8 mouse cellular contexts compared by ENCODE assay signal in genomic region chr11:116107777-116108285, GRCm38 (mm10). TPM values are rescaled to one million over a fixed set of nuclear protein-coding genes. Genes with fewer than 3 reads are reported as not detected.
DNase-seq lines count a peak whose midpoint lies in the region; ATAC-seq lines count a peak whose summit lies in the region.

No protein-coding gene starts in this region.

- H3K9ac ChIP-seq in heart, embryonic 11.5 days (ENCODE audit: low read depth, low read length), result peak overlapping the region; percentile 84
- H3K9ac ChIP-seq in embryonic facial prominence, embryonic 15.5 days, result 0 out of 2 replicates have a peak overlapping the region, but pooled peaks have one; percentile 3
- 0 out of 2 replicates have a peak overlapping the region, but pooled peaks have one; percentile 23 for H3K9ac ChIP-seq in kidney, embryonic 14.5 days (ENCODE audit: low read depth, low read length)

- H3K4me2 ChIP-seq in heart, embryonic 11.5 days, result peak overlapping the region; percentile 87
- peak overlapping the region; percentile 79 for H3K4me2 ChIP-seq in embryonic facial prominence, embryonic 15.5 days (replicated peaks)
- peak overlapping the region; percentile 59 for H3K4me2 ChIP-seq in kidney, embryonic 14.5 days (replicated peaks; ENCODE audit: low read depth, low read length)

- WGBS in heart, embryonic 11.5 days (ENCODE audit: insufficient replicate concordance), result 19% methylated on average over 19 of the region's 19 CpGs
- 17% methylated on average over 19 of the region's 19 CpGs for WGBS in embryonic facial prominence, embryonic 15.5 days
- 17% methylated on average over 19 of the region's 19 CpGs for WGBS in kidney, embryonic 14.5 days

- H3K4me3 ChIP-seq in heart, embryonic 11.5 days (ENCODE audit: low read depth, low read length), result peak overlapping the region; percentile 71
- H3K4me3 ChIP-seq in embryonic facial prominence, embryonic 15.5 days (replicated peaks), result peak overlapping the region; percentile 50
- peak overlapping the region; percentile 47 for H3K4me3 ChIP-seq in kidney, embryonic 14.5 days (ENCODE audit: low read length)

- no peak for DNase-seq in heart, postnatal 4 days
- peak; percentile 42 for DNase-seq in neural tube, embryonic 10.5 days (ENCODE audit: extremely low spot score, low spot score)
- DNase-seq in adipocyte (ENCODE audit: low spot score), result no peak
- no peak for DNase-seq in B cell, adult 2 months
- no peak for DNase-seq in layer of hippocampus, adult 9-10 months (ENCODE audit: low spot score)

- no peak overlapping the region for H3K27ac ChIP-seq in heart, embryonic 11.5 days (ENCODE audit: low read depth, low read length)
- no peak overlapping the region for H3K27ac ChIP-seq in embryonic facial prominence, embryonic 15.5 days (replicated peaks)
- H3K27ac ChIP-seq in kidney, embryonic 14.5 days (ENCODE audit: low read depth, low read length), result no peak overlapping the region

- no peak for ATAC-seq in heart, embryonic 11.5 days (replicated peaks; ENCODE audit: insufficient number of reproducible peaks, low FRiP score, low TSS enrichment)
- ATAC-seq in embryonic facial prominence, embryonic 15.5 days (ENCODE audit: insufficient number of reproducible peaks, low FRiP score, low TSS enrichment, low read depth), result no peak
- ATAC-seq in kidney, embryonic 14.5 days (ENCODE audit: low FRiP score, low TSS enrichment), result no peak; the same call in 1 of the 2 replicates

- peaks cover 66% of the 10 kb centered on the region for H3K4me1 ChIP-seq in heart, embryonic 11.5 days (ENCODE audit: control insufficient read depth, insufficient read depth, low read length)
- H3K4me1 ChIP-seq in embryonic facial prominence, embryonic 15.5 days, result peaks cover 68% of the 10 kb centered on the region
- peaks cover 57% of the 10 kb centered on the region for H3K4me1 ChIP-seq in kidney, embryonic 14.5 days (ENCODE audit: control insufficient read depth, insufficient read depth, low read length)

- H3K36me3 ChIP-seq in heart, embryonic 11.5 days (ENCODE audit: control insufficient read depth, insufficient read depth, low read length), result no peaks in the 10 kb centered on the region
- H3K36me3 ChIP-seq in embryonic facial prominence, embryonic 15.5 days, result no peaks in the 10 kb centered on the region
- H3K36me3 ChIP-seq in kidney, embryonic 14.5 days (ENCODE audit: control insufficient read depth, insufficient read depth, low read length), result no peaks in the 10 kb centered on the region

- no peaks in the 10 kb centered on the region for H3K9me3 ChIP-seq in heart, embryonic 11.5 days (replicated peaks; ENCODE audit: control insufficient read depth, low read length)
- no peaks in the 10 kb centered on the region for H3K9me3 ChIP-seq in embryonic facial prominence, embryonic 15.5 days (replicated peaks)
- H3K9me3 ChIP-seq in kidney, embryonic 14.5 days (ENCODE audit: control insufficient read depth, low read length), result no peaks in the 10 kb centered on the region

- H3K27me3 ChIP-seq in heart, embryonic 11.5 days (ENCODE audit: control insufficient read depth, insufficient read depth, low read length), result peaks cover 21% of the 10 kb centered on the region
- peaks cover 62% of the 10 kb centered on the region for H3K27me3 ChIP-seq in embryonic facial prominence, embryonic 15.5 days
- H3K27me3 ChIP-seq in kidney, embryonic 14.5 days (ENCODE audit: control insufficient read depth, insufficient read depth, low read length), result peaks cover 40% of the 10 kb centered on the region

RNA-seq across cellular contexts. Expression of gene Trim47, which starts 19.2 kb away (rescaled TPM):
- 38.3 and 40.2 TPM in 2 replicates for polyA plus RNA-seq in heart, embryonic 11.5 days (2014; fragmentation: Nextera tagmentation; extraction: Ambion mirVana)
- total RNA-seq in heart, postnatal 4 days (2021), result 10 to 100 TPM; 47.1 to 50.9 TPM
- 25.1 and 27.6 TPM in 2 replicates for polyA plus RNA-seq in embryonic facial prominence, embryonic 15.5 days (2015; fragmentation: Nextera tagmentation; extraction: Ambion mirVana)
- polyA plus RNA-seq in kidney, embryonic 14.5 days (2014; fragmentation: Nextera tagmentation; extraction: Ambion mirVana), result 12.2 and 12.8 TPM in 2 replicates

RNA-seq across cellular contexts. Expression of gene Wbp2, which starts 21.0 kb away (rescaled TPM):
- polyA plus RNA-seq in heart, embryonic 11.5 days (2014; fragmentation: Nextera tagmentation; extraction: Ambion mirVana), result 129 and 144 TPM in 2 replicates
- 100 to 1,000 TPM; 107 TPM for total RNA-seq in heart, postnatal 4 days (2021)
- polyA plus RNA-seq in embryonic facial prominence, embryonic 15.5 days (2015; fragmentation: Nextera tagmentation; extraction: Ambion mirVana), result 68.6 and 90.8 TPM in 2 replicates
- polyA plus RNA-seq in kidney, embryonic 14.5 days (2014; fragmentation: Nextera tagmentation; extraction: Ambion mirVana), result 55.2 and 80.2 TPM in 2 replicates

RNA-seq across cellular contexts. Expression of gene Trim65, which starts 23.1 kb away (rescaled TPM):
- 3.9 and 4.5 TPM in 2 replicates for polyA plus RNA-seq in heart, embryonic 11.5 days (2014; fragmentation: Nextera tagmentation; extraction: Ambion mirVana)
- total RNA-seq in heart, postnatal 4 days (2021), result 1 to 10 TPM; 4.3 to 4.8 TPM
- polyA plus RNA-seq in embryonic facial prominence, embryonic 15.5 days (2015; fragmentation: Nextera tagmentation; extraction: Ambion mirVana), result 5.2 and 6.1 TPM in 2 replicates
- 3.2 and 4.1 TPM in 2 replicates for polyA plus RNA-seq in kidney, embryonic 14.5 days (2014; fragmentation: Nextera tagmentation; extraction: Ambion mirVana)

RNA-seq across cellular contexts. Expression of gene Unc13d, which starts 30.1 kb away (rescaled TPM):
- polyA plus RNA-seq in heart, embryonic 11.5 days (2014; fragmentation: Nextera tagmentation; extraction: Ambion mirVana), result 2.3 and 2.6 TPM in 2 replicates
- under 1 TPM; 0.88 to 0.95 TPM for total RNA-seq in heart, postnatal 4 days (2021)
- polyA plus RNA-seq in embryonic facial prominence, embryonic 15.5 days (2015; fragmentation: Nextera tagmentation; extraction: Ambion mirVana), result 4.3 and 4.8 TPM in 2 replicates
- polyA plus RNA-seq in kidney, embryonic 14.5 days (2014; fragmentation: Nextera tagmentation; extraction: Ambion mirVana), result 1.3 and 1.5 TPM in 2 replicates

RNA-seq across cellular contexts. Expression of gene Mrpl38, which starts 30.8 kb away (rescaled TPM):
- 109 and 116 TPM in 2 replicates for polyA plus RNA-seq in heart, embryonic 11.5 days (2014; fragmentation: Nextera tagmentation; extraction: Ambion mirVana)
- 10 to 100 TPM; 52.5 to 55.3 TPM for total RNA-seq in heart, postnatal 4 days (2021)
- polyA plus RNA-seq in embryonic facial prominence, embryonic 15.5 days (2015; fragmentation: Nextera tagmentation; extraction: Ambion mirVana), result 86.9 and 93.7 TPM in 2 replicates
- 111 and 114 TPM in 2 replicates for polyA plus RNA-seq in kidney, embryonic 14.5 days (2014; fragmentation: Nextera tagmentation; extraction: Ambion mirVana)

Comparison
In these comparisons a context has a peak if more than half of its experiments do, and no peak if none do; other contexts are left out.
1. H3K9ac ChIP-seq: peak in every context shown above with its lines; median percentile 84 in heart, embryonic 11.5 days; 23 in kidney, embryonic 14.5 days; 3 in embryonic facial prominence, embryonic 15.5 days.